Mouse (Mus musculus): ENCODE measurements around the gene Hoxa4.
A peak's percentile ranks its signal among the peaks of the same experiment; 100 is the strongest.

Gene Hoxa4

DNA sequence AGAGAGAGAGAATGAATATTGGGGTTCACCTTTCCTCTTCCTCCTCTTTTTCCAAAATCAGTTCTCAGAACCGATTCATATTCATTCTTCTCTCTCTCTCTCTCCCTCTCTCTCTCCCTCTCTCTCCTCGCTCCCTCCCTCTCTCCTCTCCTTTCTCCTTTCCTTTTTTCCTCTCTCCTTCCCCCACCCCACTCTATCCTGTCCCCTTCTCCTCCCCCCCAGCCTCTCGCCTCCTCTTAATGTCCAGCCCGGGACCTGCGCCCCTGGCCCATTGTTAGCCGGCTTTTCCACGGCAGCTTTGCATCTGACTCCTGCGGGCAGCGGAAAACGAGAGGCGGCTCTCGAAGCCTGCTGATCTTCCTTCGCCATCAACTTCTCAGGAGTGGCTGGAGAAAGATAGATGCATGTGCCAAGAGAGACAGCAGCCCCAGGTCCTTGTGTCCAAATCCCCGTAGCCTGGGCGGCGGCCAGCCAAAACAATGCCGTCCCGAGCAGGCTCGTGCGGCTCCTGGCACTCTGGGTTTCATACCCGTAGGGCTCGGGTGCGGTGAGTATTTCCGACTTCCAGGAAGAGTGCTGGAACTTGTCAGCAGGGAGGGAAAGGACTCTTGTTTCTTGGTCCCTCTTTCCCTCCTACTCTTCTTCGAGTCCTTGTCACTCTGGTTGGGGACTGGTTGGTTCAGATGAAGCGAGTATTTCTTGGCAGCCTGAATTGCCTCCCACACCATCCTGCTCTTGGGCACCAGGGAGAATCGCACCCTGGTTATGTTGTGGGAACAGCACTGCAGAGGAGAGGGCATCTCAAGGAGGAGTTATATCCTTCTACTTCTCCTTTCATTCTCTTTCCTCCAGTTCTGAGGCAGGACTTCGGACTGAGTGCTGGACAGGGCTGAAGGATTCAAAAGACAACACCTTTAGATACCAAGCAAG, 25.8 kb downstream of the Hoxa4 start:
- no peak for DNase-seq (ENCODE audit: low spot score)

DNA sequence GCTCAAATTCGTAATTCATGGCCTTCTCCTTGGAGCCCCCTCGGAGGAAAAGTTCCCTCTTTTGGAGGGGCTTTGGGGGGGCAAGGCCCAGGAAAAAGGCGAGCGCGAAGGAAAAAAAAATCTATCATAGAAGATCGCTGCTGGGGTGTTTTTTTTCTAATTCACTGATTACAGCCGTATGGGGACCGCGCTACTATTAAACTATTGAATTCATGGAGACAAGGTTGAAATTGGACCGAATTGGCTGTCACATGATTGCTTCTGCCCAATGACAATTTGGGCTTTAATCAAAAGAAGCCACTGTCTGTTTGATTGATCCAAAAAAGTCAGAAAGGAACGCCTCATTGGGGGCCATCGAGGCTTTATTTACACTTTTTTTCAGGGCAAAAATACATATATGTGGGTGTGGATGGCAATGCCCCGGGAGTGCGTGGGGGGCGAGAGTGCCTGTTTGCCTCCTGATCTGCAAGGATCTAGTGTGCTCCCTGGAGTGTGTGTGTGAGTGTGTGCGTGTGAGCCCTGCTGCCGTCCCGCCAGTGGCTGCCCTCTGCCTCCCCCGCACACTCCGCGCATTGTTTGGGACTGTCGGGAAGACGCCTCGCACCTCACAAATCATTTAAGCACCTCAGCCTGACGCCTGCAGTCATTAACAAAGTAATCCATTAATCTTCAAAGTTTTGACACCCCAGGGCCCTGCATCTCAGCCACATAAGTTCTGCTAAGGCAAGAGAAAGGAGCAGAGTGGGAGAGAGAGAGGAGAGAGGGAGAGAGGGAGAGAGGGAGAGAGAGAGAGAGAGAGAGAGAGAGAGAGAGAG, 26.7 kb downstream of the Hoxa4 start, which contains the start of gene Hoxa2:
Hoxa2 (minus strand) TSS at position 206 of the 815 bp plus-strand sequence.
- DNase-seq (ENCODE audit: low spot score): no peak

DNA sequence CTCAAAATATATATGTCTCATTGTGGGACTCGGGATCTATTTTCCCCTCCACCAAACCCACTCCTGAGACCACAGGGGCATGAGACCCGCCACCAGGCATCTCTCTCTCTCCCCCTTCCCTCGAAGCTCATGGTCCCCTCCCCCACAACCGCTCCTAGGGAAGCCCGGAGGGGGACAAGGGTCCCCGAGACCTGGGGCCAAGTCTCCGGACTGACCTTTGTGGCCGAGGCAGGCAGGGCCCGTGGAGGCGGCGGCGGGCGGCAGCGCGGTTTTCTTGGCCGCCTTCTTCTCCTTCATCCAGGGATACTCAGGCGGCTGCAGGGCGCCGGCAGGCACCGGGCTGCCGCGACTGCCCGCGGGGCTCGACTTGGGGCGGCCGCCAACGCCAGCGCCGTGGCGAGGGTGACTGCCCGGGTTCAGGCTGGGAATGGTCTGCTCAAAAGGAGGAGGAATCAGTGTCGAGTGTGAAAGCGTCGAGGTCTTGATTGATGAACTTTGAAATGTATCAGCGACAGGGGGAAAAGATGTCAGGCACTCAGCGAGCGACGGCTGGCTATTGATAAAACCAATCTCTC, 27.4 kb downstream of the Hoxa4 start:
- DNase-seq (ENCODE audit: low spot score): no peak

DNA sequence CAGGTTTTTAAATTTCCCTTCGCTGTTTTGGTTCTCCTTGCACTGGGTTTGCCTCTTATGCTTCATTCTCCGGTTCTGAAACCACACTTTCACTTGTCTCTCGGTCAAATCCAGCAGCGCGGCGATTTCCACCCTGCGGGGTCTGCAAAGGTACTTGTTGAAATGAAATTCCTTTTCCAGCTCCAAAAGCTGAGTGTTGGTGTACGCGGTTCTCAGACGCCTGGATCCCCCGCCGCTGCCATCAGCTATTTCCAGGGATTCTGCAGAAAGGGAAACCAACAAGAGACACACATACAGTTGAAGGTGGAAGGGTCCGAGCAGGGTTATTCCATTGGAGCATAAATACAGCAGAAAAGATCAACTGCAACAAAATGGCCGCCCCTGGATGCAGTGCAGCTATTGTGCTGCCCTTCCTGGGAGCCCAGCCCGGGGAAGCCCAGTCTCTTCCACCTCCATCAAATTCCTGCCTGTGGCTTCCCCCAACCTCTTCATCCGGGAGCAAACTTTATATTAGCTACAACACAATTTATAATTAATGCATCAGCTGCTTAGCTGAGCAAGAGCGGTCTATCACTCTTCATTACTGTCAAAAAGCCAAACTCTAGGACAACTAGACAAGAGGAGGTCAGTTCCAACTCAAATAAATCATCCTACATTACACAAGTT, 28.1 kb downstream of the Hoxa4 start:
- no peak for DNase-seq (ENCODE audit: low spot score)

DNA sequence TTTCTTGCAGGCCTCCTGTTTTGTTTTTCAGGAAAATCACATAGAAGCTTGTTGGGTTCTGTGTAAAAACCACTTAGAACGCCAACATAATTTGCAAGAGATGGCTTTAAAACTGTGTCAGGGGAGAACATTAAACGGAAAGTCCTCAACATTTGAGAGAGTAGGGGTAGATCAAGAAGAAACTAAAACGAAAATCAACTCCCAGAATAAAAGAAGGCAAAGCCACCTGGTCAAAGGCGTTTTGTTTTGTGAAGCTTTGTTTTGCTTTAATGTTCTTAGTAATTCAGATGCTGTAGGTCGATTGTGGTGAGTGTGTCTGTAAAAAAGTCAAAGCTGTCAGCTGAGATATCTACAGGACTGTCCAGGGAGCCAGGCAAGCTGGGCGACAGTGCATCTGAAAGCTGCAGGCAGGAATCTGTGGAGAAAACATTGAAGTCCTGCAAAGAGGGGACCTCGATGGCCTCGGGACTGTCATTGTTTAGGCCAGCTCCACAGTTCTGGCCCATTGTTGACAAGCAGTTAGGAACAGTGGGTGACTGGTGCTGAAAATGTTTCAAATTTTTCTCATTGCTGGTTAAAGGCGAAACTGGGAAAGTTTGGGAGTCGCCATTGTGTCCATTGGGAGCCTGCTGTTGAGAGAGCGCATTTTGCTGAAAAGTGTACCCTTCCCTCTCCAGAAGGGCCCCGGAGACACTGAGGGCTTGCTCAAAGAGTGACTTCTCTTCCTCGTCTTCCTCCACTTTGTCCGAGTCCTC, 28.8 kb downstream of the Hoxa4 start:
- no peak for DNase-seq (ENCODE audit: low spot score)

DNA sequence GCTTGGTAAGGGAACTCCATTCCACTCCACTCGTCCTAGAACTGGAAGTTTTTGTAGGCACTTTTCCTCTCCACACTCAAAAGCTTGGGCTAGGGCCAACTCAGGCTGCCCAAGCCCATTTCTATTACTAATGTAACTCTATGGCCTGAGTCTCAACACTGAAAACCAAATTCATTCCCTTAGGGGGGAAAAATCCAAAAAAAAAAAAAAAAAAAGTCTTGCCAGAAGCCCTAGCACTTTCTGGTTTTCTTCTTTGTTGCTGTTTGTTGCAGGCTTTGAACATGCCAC, 29.5 kb downstream of the Hoxa4 start:
- DNase-seq (ENCODE audit: low spot score): no peak

DNA sequence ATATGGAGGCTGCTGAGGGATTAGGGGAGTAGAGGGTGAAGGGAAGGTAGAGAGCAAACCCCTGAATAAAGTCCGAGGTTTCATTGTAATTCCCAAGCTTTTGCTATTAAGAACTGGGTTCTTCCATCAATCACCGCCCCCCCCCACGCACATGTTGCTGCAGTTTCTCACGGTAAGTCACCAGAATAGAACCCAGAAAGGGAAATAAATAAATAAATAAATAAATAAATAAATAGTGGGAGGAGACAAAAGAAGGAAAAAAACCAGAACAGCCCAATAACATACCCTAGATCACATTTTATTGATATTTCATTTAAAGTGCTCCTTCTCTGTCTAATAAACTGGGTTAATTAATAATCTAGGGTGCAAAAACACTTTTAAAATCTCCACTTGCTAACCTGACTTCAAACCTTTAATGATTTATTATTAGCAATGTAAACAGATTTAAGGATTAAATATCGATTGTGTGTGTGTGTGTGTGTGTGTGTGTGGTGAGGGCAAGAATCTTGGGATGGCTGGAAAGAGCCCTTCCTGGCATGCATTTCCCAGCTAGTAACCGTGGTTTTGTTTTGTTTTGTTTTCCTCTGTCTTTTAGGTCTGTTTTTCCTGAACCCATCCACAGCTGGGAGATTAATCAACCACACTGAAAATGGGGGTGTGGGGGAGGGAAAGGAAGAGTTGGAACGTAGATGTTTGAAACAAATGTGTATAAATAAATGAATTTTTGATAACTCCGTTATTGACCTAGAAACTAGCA, 30.0 kb downstream of the Hoxa4 start:
- no peak for DNase-seq (ENCODE audit: low spot score)

DNA sequence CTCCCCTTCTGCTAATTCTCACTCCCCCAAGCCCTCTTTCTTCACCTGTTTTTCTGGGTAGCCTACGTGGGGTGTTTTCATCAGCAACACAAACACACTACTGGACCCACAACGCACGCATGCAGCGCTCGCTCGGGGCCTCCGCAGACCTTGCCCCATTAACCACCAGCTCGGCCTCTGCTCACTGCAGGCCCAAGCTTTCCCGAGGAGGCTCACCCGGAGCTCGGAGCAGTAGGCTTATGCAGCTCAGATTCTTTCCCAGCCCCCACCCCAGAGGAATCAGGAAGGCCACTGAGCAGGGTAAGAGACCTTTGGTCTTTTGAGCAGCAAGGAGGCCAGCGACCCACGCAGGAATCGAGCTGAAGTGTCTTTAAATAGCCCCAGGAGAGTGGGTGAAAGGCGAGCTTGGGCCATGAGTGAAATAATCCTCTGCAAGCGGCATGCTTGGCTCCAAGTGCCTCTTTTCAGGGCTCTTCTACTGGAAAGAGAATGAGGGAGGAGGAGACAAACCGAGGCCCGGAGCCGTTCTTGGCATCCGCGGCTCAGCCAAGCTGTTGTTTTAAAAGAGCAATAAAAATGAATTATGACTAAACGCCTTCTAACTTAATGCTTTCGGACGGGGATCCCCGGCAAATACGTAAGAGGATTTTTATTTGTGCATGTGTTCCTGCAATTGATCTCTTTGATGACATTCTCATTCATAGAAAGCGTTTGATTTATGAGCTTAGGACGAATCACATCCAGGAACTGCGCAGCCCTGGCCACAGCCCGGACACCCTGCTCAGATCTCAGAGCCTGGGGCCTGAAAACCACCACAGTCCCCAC, 30.8 kb downstream of the Hoxa4 start:
- DNase-seq (ENCODE audit: low spot score): no peak

DNA sequence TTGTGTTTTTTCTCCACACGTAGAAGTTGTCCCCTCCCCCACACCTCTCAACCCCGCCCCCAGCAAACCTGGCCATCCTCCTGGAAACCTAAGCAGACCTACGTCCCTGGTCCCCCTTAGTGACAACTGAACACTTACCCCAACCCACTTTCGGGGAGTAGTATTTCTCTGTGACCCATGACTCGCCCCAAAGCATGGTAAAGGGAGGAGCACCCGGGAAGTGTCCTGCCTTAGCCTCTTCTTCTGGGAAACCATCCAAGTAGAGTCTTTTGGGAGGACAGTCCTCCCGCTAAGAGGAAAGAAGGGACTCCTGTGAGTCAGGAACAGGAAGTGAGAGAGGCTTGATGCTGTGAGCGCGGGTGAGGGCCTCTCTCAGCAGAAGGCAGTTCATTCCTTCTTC, 31.6 kb downstream of the Hoxa4 start:
- no peak for DNase-seq (ENCODE audit: low spot score)

DNA sequence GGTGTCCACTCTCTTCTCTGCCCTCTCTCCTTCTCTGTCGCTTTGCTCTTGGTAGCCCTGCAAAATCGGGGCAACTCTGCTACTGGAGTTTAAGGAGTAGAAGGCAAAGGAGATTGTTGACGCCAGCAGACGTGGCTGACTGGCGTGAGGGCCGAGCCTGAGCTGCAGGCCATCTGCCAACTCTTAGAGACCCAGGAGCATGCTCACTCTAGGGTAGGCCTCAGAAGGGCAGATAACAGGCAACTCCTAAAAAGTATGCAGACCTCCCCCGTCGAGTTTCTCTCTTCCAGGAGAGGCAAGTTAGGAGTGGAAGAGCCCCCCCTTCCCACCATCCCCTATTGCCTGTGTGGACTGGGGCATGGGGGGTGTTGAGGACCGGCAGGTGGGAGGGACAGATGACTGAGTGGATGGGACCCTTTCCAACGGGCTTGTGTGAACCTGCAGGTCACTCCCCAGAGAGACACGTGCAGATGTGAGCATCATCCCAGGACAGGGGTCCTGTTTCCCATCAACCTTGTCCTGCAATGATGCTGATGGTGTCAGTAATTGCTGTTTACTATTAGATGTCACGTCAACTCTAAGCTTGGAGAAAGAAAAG, 32.3 kb downstream of the Hoxa4 start:
- DNase-seq (ENCODE audit: low spot score): no peak

DNA sequence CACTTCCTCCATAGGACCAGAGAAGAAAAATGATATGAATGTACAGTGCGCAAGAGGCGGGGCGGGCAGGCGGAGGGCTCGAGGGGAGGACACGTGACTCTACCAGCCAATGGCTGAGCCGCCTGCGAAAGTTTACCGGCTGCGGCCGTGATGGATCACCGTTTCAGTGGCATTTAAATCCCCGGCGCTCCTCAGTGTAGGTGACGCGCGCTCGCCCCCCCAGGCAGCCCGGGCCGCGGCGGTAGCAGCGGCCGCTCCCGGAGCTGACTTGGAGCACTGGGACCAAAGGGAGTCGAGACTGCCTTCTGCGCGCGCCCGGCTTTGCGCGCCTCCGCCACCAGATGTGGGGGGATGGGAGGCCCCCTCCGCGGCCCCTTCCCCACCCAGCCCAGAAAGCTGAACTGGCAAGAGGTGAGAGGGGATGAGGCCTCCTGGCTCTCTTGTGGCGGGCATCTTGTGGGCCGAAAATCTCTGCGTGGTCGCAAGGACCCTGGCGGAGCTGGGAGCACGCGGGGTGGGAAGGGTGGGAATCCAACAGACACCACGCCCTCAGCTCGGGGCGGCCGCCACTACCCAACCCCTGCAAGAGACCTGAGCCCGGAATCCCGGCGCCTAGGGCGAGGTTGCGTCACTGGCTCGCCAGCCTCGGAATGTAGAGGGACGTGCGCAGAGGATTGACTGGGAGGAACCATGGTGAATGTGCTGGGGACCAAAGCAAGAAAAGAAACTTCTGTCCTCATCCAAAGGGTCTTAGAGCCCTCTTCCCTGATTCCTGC, 33.1 kb downstream of the Hoxa4 start, which contains the start of gene Hoxa1:
Hoxa1 (minus strand) TSS at position 42 of the 776 bp plus-strand sequence.
- peak; percentile 5 for DNase-seq (ENCODE audit: low spot score)

DNA sequence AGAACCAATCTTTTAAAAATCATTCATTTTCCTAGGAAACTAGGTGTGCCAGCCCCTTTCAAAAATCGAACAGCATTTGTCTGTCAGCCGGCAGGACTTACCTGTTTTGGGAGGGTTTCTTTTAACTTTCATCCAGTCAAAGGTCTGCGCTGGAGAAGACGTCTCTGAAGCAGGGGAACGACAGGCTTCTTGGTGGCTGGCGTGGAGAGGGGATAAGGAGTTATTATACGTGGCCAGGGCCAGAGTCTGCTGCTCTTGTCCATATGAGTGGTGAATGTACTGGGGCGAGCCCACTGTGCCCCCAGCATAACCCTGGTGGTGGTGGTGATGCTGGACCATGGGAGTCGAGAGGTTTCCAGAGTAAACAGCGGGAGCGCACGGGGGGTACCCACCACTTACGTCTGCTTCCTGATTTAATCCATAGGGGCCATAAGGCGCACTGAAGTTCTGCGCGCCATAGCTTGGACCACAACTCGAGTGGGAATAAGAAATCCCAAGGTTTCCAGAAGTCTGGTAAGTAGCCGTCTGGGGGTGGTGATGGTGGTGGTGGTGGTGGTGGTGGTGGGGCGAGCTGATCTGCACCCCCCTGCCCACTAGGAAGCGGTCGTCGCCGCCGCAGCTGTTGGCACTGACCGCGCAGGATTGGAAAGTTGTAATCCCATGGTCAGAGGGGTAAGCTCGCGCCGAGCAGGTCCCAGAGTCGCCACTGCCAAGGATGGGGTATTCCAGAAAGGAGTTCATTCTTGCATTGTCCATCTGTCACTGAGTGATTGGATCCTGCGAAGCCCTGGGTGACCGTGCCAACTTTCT, 33.9 kb downstream of the Hoxa4 start:
- no peak for DNase-seq (ENCODE audit: low spot score)

DNA sequence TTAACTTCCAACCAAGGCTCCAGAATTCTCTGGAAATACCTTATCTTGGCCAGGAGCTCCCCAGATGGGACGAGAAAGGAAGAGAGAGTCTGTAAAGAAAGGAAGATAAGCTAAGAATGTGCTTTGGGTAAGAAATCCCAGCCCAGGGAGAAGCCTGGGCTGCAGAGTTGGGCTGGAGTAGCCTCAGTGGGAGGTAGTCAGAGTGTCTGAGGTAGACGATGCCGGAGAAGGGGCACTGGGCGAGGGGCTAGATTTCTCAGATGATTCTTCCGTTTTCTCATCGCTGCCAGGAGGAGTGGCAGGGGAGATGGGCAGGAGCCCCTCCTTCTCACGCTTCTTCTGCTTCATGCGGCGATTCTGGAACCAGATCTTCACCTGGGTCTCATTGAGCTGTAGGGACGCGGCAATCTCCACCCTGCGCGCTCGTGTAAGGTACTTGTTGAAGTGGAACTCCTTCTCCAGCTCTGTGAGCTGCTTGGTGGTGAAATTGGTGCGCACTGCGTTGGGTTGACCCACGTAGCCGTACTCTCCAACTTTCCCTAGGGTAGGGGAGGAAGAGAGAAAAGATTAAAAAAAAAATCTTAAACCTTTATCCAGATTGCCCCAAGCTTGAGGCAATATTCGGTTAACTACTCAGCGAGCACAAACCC, 34.9 kb downstream of the Hoxa4 start:
- DNase-seq (ENCODE audit: low spot score): no peak

DNA sequence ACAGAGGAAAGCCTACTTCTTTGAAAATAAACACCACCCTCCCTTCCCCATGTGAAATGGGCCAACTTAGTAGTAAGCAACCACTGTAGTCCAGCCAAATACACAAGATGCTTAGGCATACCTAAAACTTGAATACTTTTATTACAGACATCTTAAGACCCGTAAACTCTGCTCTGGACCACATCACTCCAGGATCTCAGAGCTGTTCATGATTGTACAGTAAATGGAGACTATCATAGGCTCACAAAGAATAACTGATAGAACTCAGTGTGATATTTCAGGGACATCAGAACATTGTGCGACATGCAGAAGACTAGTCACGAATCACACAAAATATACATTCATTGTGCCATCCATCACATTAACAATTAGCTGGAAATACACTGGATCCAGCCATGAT, 36.1 kb downstream of the Hoxa4 start:
- no peak for DNase-seq (ENCODE audit: low spot score)

DNA sequence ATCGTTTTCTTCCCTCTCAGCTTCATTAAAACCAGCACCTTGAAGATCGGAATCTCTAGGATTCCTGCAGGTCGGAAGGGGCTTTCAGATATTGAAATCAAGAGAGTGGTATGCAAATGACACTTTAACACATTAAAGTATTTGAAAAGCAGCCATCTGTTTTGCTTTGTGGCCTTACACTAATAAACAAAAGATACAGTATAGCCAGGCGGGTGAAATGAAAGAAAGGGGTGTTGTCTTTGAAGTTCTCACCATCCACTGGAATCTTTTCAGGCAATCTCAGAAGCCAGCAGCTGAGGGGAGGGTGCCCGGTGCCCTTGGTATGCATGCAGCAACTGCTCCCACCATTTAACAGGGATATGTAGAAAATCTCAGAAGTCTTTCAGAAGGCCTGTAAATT, 37.5 kb downstream of the Hoxa4 start:
- DNase-seq (ENCODE audit: low spot score): no peak

DNA sequence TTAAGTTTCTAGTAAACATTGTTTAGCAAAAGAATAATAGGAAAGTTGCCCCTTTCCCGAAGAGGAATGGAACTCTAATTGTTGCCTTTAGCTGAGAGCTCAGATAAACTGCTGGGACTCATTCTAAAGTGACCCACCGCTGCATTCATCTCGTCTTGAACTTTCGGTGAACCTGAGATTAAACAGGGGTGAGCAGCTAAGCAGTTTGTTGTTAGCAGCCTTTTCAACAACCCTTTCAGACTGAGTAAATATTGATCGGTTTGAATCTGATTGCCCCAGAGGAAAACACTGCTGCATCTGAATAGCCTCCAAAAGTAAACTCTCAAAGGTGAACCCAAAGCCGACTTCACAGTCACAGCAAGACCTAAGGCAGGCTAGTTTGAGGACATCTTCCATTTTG, 38.3 kb downstream of the Hoxa4 start:
- no peak for DNase-seq (ENCODE audit: low spot score)

Measured in c-Kit-positive CD71-positive TER-119-positive erythroid progenitor cells, embryonic 14.5 days (primary cell).